Mouse (Mus musculus): ENCODE data around the gene Galnt12.
A peak's percentile ranks its signal among the peaks of the same experiment; 100 is the strongest.

Gene Galnt12

DNA sequence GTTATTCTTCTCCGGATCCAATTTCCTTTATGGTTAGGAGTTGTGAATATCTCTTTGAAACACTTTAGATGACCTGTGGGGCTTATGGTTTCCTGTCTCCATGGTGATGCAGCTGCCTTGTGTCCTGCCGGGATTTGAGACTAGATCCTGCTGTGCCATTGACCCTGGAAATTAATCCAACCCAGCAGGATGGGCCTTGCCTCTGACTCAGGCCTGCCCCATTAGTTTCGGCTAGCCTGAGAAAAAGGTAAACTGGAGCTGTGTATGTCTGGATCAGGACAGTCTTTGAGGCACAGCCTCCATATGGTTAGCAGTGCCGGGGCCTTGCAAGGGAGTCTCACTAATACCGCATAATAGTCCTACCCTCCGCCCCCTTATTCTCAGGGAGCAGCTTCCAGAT, 1.9 kb downstream of the Galnt12 start:
- peak; percentile 53 for DNase-seq (ENCODE audit: low read depth, low spot score)

DNA sequence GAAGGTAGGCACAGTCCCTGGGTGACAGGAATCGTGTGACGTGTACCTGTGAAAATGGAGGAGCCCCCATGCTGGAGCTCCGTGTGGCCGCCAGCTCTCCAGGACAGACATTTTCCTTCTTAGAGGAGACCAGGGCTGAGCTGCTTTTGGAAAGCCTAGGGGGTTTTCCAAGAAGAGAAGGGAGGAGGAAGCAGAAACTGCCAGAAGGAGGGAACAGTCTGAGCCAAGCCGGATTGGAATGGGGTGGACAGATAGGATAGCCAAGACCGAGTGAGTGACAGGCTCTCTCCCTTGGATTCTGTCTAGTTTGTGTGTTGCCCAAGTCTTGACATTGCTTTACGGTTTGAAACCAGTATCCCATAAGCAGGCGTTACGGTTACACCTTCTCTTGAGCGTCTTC, 11.9 kb downstream of the Galnt12 start:
- DNase-seq (ENCODE audit: low read depth, low spot score), result no peak

DNA sequence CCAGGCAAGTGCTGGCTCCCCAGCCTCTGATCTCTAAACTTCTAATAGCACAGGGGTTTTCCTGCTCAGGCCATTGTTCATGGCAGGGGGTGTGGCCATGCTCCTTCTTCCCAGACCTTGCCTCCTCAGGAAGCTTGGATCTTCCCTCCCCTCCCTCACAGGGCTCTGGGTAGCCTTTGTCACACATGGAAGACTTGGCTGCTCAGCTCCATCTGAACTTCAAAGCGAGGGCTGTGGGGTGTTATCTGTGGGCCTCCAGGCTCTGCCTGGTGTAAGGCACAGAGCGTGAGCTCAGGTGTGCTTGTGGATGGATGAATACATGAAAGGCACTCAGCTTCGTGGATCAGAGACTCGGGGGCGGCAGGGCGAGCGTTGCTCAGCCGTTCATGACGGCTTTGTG, 20.2 kb downstream of the Galnt12 start:
- no peak for DNase-seq (ENCODE audit: low read depth, low spot score)

DNA sequence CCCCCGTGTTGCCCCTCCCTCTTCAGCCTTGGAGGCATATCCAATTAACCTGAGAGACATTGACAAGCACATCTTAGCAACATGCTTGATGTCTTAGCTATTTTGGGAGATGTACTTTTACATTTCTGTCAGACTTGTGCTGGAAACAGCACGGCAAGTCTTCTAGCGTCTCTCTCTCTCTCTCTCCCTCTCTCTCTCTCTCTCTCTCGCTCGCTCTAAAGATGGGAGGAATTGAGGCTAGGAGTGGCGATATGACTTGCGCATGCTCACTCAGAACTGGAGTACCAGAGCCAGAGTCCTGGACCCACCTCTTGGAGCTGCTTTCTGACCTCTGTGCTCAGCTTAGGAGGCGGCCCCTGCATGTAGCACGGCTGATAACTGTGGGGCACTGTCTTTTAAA, 20.9 kb downstream of the Galnt12 start:
- DNase-seq (ENCODE audit: low read depth, low spot score), result no peak

DNA sequence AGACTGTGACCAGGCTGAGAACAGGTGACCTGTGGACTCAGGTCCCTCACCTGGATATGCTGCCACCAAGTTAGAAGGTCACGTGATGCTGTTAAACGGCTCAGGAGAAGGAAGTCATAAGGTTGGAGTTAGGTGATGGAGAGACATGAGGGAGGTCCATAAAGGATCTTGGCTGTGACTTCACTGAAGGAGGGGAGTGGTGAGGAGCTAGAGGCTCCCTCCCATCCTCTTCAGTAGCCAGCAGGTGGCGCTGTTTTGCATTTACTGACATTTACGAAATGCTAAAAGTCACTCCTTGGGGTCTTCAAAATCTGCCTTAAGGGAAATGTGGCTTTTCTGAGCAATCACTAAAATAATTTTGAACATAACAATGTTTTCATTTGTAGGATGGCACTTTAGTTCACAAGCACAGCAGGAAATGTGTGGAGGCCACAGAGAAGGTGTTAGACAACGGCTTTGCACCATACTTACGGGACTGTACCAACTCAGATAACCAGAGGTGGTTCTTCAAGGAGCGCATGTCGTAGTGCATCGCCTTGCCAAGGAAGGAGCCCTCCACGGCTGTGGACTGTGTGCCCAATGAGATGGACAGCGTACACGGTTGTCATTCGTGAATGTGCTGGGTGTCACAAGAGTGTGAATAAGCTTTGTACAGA, 30.5 kb downstream of the Galnt12 start:
- DNase-seq (ENCODE audit: low read depth, low spot score), result peak; percentile 72

DNA sequence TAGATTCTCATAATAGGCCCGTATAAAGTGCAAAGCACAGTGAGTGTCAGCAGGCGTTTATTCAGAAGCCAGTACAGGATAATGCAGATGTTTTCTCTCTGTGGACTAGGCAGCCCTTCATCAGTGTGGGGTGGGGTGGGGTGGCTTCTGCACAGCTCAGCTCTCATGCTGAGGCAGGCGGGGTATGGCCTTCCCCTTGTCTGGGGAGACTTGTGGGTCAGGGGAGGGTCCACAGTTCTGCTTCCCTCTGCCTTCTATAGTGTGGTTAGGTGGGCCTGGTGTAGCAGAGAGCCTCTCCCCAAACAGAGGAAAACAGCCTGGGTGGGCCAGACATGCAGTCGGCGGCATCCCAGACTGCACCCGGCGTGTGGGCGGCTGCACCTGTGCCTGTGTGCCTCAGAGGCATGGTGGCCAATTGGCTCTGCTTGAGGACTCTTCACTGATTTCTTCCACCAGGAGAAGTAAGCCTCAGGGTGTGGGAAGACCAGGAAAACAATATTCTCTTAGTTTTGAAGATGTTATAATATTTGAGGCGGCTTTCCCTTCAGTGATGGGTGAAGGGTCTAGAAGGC, 32.5 kb downstream of the Galnt12 start:
- DNase-seq (ENCODE audit: low read depth, low spot score), result no peak

DNA sequence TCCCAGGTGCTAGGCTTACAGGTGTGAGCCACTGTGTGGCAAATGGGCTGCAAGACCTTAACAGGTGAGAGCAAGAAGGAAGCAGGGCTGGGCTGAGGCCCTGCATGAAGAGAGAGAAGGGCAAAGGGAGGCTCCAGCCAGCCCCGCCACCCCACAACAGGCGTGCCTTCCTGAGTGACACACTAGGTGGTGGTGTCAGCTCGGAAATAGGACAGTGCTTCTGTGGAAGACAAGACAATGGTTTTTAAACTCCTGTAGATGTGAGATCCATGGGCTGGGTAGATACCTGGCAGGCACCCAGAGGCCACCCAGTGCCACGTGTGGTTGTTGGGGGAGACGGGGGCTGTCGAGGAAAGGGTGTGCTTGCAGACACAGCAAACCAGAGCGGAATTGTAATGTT, 36.8 kb downstream of the Galnt12 start:
- no peak for DNase-seq (ENCODE audit: low read depth, low spot score)

DNA sequence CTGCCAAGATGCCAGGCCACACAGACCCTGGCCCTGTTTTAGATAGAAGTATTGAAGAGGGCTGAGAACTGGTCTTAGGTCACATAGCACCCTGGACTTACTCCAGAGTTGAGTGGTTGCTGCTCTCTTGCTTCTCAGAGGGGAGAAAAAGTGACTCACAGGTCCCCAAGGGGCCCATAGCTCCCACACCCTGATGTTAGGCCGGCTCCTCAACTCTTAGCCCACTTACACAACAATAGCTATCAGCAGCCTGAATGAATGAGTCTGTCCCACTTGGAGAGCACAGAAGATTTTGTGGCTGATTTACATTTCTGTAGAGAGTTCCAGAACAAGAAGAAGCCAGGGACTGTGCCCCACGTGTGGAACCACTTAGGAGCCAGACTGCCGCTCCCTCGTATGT, 37.9 kb downstream of the Galnt12 start:
- DNase-seq (ENCODE audit: low read depth, low spot score), result no peak

DNA sequence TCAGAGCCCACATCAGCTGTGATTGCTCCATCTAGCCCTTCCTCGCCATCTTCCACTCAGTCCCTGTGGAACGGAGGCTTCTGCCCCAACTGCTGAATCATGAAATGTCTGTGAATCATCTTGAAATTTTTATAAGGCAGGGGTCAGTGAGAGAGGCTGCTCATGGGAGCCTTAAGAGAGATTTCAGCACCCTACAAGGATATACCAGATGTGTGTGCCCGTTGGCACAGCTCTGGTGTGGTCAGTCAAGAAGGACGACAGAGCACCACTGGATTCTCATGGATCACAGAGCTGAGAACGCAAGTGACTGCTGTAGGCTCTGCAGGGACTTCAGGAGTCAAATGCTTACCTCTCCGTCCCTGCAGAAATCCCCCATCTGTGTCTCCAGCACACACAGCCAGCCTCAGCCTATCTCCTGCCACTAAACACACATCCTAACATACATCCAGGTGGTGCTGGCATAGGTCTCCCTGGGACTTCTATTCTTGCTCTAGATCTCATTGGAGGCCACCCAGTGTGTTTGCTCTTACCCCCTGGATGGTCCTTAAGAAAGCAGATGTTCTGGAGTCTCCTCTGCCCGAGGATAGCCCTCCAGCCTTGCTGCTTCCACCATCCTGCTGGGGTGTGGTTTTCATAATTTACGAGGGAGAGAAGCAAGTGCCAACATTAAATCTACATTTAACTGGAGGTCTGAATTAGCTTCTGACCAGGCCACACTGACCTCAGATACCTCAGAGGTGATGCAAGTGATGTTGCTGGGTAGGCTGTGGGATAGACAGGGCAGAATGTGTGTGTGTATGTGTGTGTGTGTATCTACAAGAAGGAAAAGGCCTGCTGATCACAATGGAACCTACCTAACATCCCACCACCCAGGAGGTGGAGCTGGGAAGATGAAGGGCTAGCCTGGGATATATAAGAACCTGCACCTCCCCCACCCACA, 38.7 kb downstream of the Galnt12 start:
- no peak for DNase-seq (ENCODE audit: low read depth, low spot score)

DNA sequence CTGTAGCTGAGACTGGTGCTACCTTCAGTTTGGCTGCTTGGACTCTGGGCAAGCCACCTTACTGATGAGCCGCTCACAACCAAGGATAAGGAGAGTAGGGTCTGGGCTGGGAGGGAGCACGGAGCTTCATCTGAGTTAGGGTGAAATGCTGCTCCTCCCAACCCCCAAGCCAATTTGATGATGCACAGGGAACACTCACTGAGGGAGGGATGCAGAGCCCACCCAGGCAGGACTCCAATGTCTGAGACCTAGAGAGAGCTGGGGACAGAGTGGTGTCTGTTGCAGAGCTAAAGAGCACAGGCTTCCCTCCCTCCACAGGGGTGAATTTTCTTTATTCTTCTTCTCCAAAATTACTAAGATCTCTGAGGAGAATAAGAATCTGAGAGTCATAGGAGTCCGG, 40.2 kb downstream of the Galnt12 start:
- DNase-seq (ENCODE audit: low read depth, low spot score), result no peak

DNA sequence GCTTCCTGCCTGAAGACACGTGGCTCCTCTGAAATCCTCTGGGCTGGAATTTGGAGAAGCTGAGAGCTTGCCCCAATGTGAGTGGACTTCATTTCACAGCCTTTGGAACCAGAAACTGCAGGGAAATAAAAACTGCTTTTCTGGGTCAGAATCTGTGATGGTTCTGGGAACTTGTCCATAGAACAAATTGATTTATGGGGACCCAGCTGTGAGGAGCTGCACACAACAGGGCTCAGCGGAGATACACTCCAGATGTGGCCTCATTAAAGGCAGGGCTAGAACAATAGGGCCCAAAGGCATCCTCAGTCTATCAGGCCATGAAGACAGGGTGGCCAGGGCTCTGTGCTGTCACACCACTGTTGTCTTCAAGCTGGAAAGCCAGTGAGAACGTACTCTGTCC, 40.7 kb downstream of the Galnt12 start:
- no peak for DNase-seq (ENCODE audit: low read depth, low spot score)

DNA sequence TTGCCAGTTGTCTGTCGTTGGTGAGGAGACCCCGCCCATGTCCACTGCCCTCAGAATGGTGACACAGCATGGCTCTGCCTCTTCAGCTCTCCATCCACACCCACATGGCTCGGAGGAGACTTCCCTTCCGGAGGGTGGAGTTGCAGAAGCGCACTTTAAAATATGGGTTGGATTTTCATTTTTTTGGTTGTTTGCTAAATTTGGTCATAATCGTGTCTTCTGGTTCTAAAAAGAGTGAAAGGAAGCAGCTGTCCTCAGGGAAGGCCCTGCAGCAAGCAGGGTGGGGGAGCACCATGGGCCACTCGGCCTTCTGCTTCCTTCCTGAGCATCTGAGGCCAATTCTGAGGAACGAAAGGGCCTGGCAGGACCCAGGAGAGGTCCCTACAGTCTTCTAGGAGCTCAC, 45.0 kb downstream of the Galnt12 start:
- DNase-seq (ENCODE audit: low read depth, low spot score), result no peak

DNA sequence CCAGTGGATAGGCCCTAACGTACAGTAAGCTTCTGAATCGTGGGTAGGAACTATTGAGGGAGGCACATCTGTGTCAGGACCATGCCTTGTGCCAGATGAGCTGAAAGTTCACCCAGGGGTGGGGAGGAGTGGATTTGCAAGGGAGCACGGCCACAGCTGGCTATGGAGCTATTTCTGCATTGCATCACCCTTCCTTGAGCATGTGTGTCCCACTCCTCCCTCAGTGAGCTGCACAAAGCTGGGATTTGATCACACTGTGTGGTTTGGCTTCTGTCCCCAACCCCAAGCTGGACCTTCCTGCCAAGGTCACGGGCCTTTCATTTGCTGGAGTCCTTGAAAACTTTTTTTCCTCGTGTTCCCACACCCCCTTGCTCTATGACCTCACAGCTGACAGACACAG, 45.8 kb downstream of the Galnt12 start:
- no peak for DNase-seq (ENCODE audit: low read depth, low spot score)

DNA sequence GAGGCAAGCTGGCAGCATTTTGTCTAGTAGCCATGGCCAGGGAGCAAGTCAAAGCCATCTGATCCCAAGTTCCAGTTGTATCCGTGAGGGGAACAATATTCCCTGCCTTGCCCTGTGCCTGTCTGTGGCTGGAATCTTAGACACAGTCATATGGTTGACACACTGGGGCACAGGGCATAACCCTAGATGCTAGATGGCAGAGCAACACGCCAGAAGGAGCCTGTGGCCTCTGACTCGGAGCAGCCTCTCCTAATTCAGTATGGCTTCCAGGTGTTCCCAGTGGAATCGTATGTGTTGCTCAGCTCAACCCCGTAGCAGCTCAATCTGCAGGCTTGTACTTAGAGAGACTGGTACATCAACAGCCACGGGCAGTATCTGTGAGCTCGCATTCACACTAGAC, 46.7 kb downstream of the Galnt12 start:
- no peak for DNase-seq (ENCODE audit: low read depth, low spot score)

DNA sequence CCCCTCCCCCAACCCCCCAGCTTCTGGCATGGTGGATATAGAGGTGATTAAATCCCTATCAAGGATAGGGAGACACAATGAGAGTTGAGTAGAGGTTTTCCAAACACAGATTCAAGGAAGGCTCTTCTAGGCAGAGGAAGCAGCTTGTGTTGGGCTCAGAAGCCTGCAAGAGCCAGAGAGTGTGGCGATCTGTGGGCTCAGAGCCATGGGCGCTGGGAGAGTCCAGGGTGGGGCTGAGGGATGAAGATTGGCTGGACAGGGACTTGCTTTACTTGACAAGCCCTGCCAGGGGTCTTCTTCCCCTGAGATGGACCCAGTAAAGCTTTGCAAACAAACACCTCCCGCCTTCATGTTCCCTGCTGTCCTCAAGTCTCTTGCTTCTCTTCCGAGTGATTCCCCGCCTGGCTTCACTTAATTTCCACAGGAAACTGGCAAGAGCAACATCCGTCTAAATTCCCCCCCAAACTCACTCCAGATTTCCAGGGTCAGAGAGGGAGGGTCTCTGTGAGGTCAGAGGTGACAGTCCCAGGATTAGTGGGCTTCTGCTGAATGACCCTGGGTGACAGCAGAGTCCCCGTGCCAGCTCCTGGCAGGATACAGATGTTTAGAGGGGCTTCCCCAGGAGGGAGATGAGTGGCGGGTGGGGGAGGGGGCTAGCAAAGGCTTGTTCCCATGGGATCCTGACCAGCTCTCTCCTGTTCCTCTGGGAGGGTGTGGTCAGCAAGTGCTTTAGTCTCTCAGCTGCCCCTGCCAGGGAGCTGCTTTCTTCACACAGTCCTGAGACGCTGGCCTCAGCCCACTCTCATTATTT, 47.5 kb downstream of the Galnt12 start:
- DNase-seq (ENCODE audit: low read depth, low spot score), result peak; percentile 60

DNA sequence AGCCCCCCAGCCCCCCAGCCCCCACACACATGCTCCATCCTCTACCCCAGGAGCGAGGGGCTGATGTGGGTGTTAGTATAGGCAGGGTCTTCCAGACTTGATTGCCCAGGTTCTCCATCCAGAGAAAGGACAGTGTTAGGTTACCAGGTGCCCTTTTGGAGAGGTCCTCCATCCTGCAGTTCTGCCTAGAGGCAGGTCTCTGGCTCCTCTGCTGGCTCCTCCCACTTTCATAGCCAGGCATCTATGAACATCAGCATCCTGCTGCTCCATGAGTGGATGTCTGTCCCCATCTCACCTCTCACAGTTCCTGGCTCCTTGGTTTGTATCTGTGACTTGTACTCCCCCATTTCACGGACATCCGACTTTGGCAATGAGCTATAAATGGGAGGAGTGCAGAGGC, 48.6 kb downstream of the Galnt12 start:
- no peak for DNase-seq (ENCODE audit: low read depth, low spot score)

DNA sequence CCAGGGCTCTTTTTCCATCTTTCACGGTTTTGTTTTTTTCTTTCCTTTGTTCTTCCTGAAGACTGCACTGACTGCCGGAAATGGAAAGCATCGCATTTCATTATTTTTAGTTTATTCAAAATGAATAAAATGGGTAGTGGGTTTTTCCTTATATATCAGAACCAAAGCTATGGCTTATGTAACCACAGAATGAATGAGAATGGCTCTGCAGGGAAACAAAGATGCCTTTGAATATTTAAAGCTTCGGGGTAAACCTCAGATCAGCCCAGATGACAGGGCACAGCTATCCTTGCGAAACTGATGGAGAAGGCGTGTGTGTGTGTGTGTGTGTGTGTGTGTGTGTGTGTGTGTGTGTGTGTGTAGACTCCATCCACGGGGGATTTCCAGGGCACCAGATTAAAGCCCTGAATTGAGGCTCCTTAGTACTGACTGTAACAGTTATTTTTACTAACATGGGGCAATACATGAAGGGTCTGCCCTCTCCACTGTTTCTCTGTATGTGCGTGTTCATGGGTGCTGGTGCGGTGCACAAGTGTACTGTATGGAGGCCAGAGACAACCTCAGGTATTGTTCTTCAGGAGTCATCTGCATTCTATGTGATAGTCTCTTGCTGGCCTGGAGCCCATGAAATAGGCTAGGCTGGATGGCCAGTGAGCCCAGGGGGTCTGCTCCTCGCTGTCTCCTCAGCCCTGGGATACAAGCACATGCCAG, 49.9 kb downstream of the Galnt12 start:
- DNase-seq (ENCODE audit: low read depth, low spot score), result no peak

DNA sequence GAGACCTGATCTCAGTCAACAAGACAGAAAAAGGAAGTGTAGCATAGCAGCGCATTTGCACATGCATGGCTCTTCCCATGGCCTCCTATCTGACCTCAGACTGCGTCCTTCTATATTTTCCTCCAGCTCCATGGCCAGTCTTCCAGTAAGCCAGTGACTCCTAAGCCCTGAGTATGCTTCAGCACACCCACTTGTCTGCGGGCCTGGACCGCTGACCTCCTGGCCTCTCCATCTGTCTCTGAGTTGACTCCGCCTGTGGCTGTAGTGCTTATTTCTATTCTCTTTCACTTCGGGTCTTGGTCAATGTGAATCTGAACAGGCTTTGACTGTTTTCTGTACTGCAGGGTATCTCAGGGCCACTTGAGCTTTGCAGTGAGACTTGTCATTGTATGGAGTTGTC, 52.1 kb downstream of the Galnt12 start:
- no peak for DNase-seq (ENCODE audit: low read depth, low spot score)

DNA sequence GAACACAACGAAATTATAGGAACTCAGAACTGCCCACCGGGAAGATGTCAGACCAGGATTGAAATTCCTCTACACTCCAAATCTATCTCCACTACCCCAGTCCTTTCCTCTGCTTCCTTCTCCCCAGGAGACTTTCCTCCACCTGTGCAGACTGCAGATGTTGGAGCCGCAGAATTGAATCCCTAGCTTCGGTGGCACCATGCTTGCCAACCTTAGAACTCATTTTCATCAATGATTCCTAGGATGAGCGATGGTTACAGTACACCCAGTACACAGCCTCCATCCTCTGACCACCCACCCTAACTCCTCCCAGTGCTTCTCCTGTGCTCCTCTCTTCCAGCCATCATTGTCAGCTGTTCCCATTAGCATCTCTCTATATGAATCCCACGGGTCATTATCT, 53.6 kb downstream of the Galnt12 start:
- DNase-seq (ENCODE audit: low read depth, low spot score), result no peak

DNA sequence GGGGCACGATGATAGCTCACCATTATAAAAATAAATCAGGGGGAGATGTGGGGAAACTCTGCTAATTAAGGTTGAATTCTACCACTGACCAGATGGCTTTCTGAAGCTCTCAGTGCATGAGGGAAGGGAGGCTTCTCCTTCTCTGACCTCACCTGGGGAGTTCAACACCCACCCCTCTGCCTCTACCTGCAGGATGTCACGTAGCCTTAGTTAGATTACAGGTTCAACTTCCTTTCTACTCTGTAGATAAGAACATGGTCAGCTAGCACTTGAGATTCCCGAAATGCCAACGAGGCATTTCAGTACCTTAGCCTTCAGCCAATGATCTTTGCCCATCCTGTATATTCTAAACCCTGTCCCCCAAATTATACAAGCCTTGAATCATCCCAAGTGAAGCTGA, 54.9 kb downstream of the Galnt12 start:
- no peak for DNase-seq (ENCODE audit: low read depth, low spot score)

DNA sequence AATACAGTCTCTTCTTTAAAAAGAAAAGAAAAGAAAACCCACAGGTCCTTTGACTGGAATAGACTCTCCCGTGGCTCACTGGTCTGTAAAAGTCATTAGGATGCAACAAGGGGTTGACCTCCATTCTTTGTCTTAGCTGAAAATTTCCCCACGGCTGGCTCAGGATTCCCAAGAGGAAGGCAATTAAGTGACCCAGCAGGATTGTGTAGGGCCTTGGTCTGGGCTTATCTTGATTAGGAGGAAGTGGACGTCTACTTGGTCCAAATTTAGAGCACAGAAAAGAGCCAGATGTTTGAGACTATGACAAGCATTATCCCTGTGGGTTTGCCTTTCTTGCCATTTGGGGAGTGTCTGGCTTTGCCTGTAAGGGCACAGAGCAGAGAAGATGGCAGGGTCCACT, 58.3 kb downstream of the Galnt12 start:
- no peak for DNase-seq (ENCODE audit: low read depth, low spot score)

Measured in mesoderm, embryonic 11.5 days (tissue).